In genomic region chr5:65592421-65592820, GRCm38 (mm10) we compare ENCODE assay signal across 23 mouse cellular contexts. TPM values are rescaled to one million over a fixed set of nuclear protein-coding genes. Genes with fewer than 3 reads are reported as not detected.
DNase-seq lines count a peak whose midpoint lies in the region; ATAC-seq and TF ChIP-seq lines count a peak whose summit lies in the region.
"Had no signal": no experiment of that assay in that cellular context is flagged by ENCODE, and none has a peak within 500 bp of the region (broad histone marks: within the 10 kb centered on the region; RNA-seq: fewer than 3 reads in every experiment).

No protein-coding gene starts in this region.

- no peak for ATAC-seq in heart, embryonic 12.5 days (ENCODE audit: insufficient number of reproducible peaks, low FRiP score)
- ATAC-seq in hindbrain, embryonic 12.5 days (ENCODE audit: low FRiP score): no peak
- ATAC-seq: activated CD4-positive, CD25-positive, alpha-beta regulatory T cell, adult 4 months; CD4-positive, CD25-positive, alpha-beta regulatory T cell, adult 4 months; Patski had no signal

- no peaks in the 10 kb centered on the region; the same call in 1 of the 2 replicates for H3K79me2 ChIP-seq in CH12.LX (replicated peaks; ENCODE audit: control insufficient read depth, extremely low read depth, insufficient read depth, poor library complexity, severe bottlenecking)
- no peaks in the 10 kb centered on the region for H3K79me2 ChIP-seq in MEL (ENCODE audit: control insufficient read depth, insufficient read depth, low read length, poor library complexity)

- no peak for TF ChIP-seq EP300 in CH12.LX (IDR thresholded peaks at IDR 0.05; ENCODE audit: low read length)
- peak in 1 of 2 experiments; percentile 39; a peak in 1 of 4 replicates for TF ChIP-seq EP300 in MEL (IDR thresholded peaks at IDR 0.05; ENCODE audit: low read depth in 1 of 2, low read length in 2 of 2)

- H3K27ac ChIP-seq in CH12.LX (ENCODE audit: insufficient read depth, low read depth): no peak overlapping the region
- no peak overlapping the region for H3K27ac ChIP-seq in ES-E14 (ENCODE audit: insufficient read depth, low read depth, low read length, poor library complexity, severe bottlenecking)
- H3K27ac ChIP-seq in MEL (ENCODE audit: control insufficient read depth, low read depth, low read length): no peak overlapping the region
- H3K27ac ChIP-seq in heart, embryonic 12.5 days (ENCODE audit: poor library complexity, severe bottlenecking): no peak overlapping the region
- H3K27ac ChIP-seq in hindbrain, embryonic 12.5 days: no peak overlapping the region

- H3K9ac ChIP-seq in CH12.LX (ENCODE audit: insufficient read depth, low read depth) (no peak overlapping the region), ES-E14 (ENCODE audit: insufficient read depth, low read depth, low read length, poor library complexity, severe bottlenecking) (no peak overlapping the region), MEL (ENCODE audit: control insufficient read depth, low read depth, low read length, poor library complexity, severe bottlenecking) (no peak overlapping the region)
- H3K9ac ChIP-seq in heart, embryonic 12.5 days: no peak overlapping the region
- H3K9ac ChIP-seq in hindbrain, embryonic 12.5 days: no peak overlapping the region

- H3K4me3 ChIP-seq in CH12.LX (replicated peaks in 1 of 3; ENCODE audit: low read depth in 2 of 3, low read length in 2 of 3, poor library complexity in 1 of 3) (no peak overlapping the region), ES-E14 (ENCODE audit: insufficient read depth in 1 of 2, low read depth in 1 of 2, low read length in 2 of 2, poor library complexity in 1 of 2, severe bottlenecking in 1 of 2) (no peak overlapping the region), MEL (ENCODE audit: control insufficient read depth in 1 of 2, insufficient read depth in 1 of 2, low read depth in 2 of 2, low read length in 2 of 2) (no peak overlapping the region)
- no peak overlapping the region for H3K4me3 ChIP-seq in heart, embryonic 12.5 days
- H3K4me3 ChIP-seq in hindbrain, embryonic 12.5 days: no peak overlapping the region

- dilution Hi-C loops in CH12.LX (cut with MboI; ENCODE audit: extremely low pct_ligation_motif_present, extremely low pct_unique_long_range_greater_than_20kb, low sequenced_read_pairs): no loop called here

- TF ChIP-seq POLR2A in CH12.LX (IDR thresholded peaks at IDR 0.05; ENCODE audit: low read depth, low read length): no peak
- TF ChIP-seq POLR2A in MEL (IDR thresholded peaks at IDR 0.05; ENCODE audit: control insufficient read depth in 1 of 2, insufficient read depth in 1 of 2, low read depth in 1 of 2, low read length in 2 of 2, poor library complexity in 1 of 2): no peak

- H3K4me2 ChIP-seq in CH12.LX (ENCODE audit: insufficient read depth, low read depth, poor library complexity, severe bottlenecking): no peak overlapping the region
- H3K4me2 ChIP-seq in heart, embryonic 12.5 days: no peak overlapping the region
- no peak overlapping the region for H3K4me2 ChIP-seq in hindbrain, embryonic 12.5 days (replicated peaks)

- intact Hi-C loops in heart, postnatal 36 days (cut with DNase I): no loop called here

- TF ChIP-seq RAD21 in CH12.LX (IDR thresholded peaks at IDR 0.05; ENCODE audit: low read depth, low read length) (no peak), MEL (IDR thresholded peaks at IDR 0.05; ENCODE audit: low read depth, low read length) (no peak)

- in situ Hi-C loops in CH12.LX (cut with MboI; ENCODE audit: low pct_ligation_motif_present, low pct_unique_long_range_greater_than_20kb, low sequenced_read_pairs): no loop called here
- in situ Hi-C loops in ES-E14 (cut with MboI; ENCODE audit: low sequenced_read_pairs in 2 of 2, unreplicated experiment in 2 of 2): no loop called here

- TF ChIP-seq CTCF in CH12.LX (conservative IDR thresholded peaks at IDR 0.05 in 1 of 2, IDR thresholded peaks at IDR 0.05 in 1 of 2; ENCODE audit: low read depth in 2 of 2, low read length in 2 of 2) (no peak), MEL (IDR thresholded peaks at IDR 0.05 in 2 of 3, conservative IDR thresholded peaks at IDR 0.05 in 1 of 3; ENCODE audit: control insufficient read depth in 1 of 3, insufficient read depth in 1 of 3, low read depth in 2 of 3, low read length in 3 of 3, poor library complexity in 1 of 3, severe bottlenecking in 1 of 3) (no peak)

- no peaks in the 10 kb centered on the region for H3K4me1 ChIP-seq in CH12.LX (ENCODE audit: control insufficient read depth in 1 of 2, insufficient read depth in 2 of 2)
- H3K4me1 ChIP-seq in ES-E14 (ENCODE audit: control insufficient read depth in 2 of 2, insufficient read depth in 2 of 2, low read length in 2 of 2, poor library complexity in 1 of 2): no peaks in the 10 kb centered on the region
- peaks cover 0 to 2% of the 10 kb centered on the region in 2 experiments; a peak in 2 of 4 replicates for H3K4me1 ChIP-seq in MEL (ENCODE audit: control insufficient read depth in 1 of 2, insufficient read depth in 2 of 2, low read length in 2 of 2)
- peaks cover 4% of the 10 kb centered on the region; the same call in 1 of the 2 replicates for H3K4me1 ChIP-seq in heart, embryonic 12.5 days (replicated peaks)
- H3K4me1 ChIP-seq in hindbrain, embryonic 12.5 days: no peaks in the 10 kb centered on the region

- WGBS in heart, embryonic 12.5 days: 86% methylated on average over 2 of the region's 2 CpGs
- WGBS in hindbrain, embryonic 12.5 days: 93% methylated on average over 2 of the region's 2 CpGs

- H3K9me3 ChIP-seq in CH12.LX (replicated peaks; ENCODE audit: low read length): no peaks in the 10 kb centered on the region
- H3K9me3 ChIP-seq in ES-E14 (ENCODE audit: control insufficient read depth, insufficient read depth, low read depth, low read length): no peaks in the 10 kb centered on the region
- no peaks in the 10 kb centered on the region for H3K9me3 ChIP-seq in MEL (replicated peaks; ENCODE audit: insufficient read depth, low read length)
- H3K9me3 ChIP-seq in heart, embryonic 12.5 days (replicated peaks): no peaks in the 10 kb centered on the region
- H3K9me3 ChIP-seq in hindbrain, embryonic 12.5 days (replicated peaks): no peaks in the 10 kb centered on the region
- H3K9me3 ChIP-seq: G1E had no signal

- peaks cover 18 to 76% of the 10 kb centered on the region in 2 experiments for H3K36me3 ChIP-seq in CH12.LX (replicated peaks in 1 of 2; ENCODE audit: control insufficient read depth in 1 of 2, insufficient read depth in 1 of 2, low read length in 1 of 2)
- H3K36me3 ChIP-seq in ES-E14 (ENCODE audit: control insufficient read depth, insufficient read depth, low read length, poor library complexity, severe bottlenecking): peaks cover 9% of the 10 kb centered on the region
- peaks cover 18 to 43% of the 10 kb centered on the region in 2 experiments for H3K36me3 ChIP-seq in MEL (ENCODE audit: control insufficient read depth in 1 of 2, insufficient read depth in 2 of 2, low read length in 2 of 2)
- peaks cover 31% of the 10 kb centered on the region for H3K36me3 ChIP-seq in heart, embryonic 12.5 days
- H3K36me3 ChIP-seq in hindbrain, embryonic 12.5 days: peaks cover 12% of the 10 kb centered on the region

- no peak for DNase-seq in CH12.LX (ENCODE audit: extremely low read depth)
- DNase-seq in ES-E14 (ENCODE audit: low read depth, low spot score): no peak
- DNase-seq in MEL (ENCODE audit: low read depth, low spot score): peak; percentile 57
- DNase-seq in heart, postnatal 36 days: no peak
- DNase-seq: adrenal gland, adult 2 months; adrenal gland, adult 8-10 months; adrenal gland, postnatal 10 days; adrenal gland, postnatal 14 days; adrenal gland, postnatal 25 days; adrenal gland, postnatal 36 days; B cell, adult 2 months; cerebellum, adult 11 months; cerebellum, adult 11-12 months; cerebellum, adult 18-20 months; cerebellum, adult 2 months; cerebellum, adult 8-10 months; cerebellum, adult 9-10 months had no signal

- no peaks in the 10 kb centered on the region for H3K27me3 ChIP-seq in CH12.LX (replicated peaks)
- H3K27me3 ChIP-seq in MEL (ENCODE audit: control insufficient read depth in 1 of 2, insufficient read depth in 2 of 2, low read length in 2 of 2): no peaks in the 10 kb centered on the region
- no peaks in the 10 kb centered on the region for H3K27me3 ChIP-seq in heart, embryonic 12.5 days (replicated peaks)
- no peaks in the 10 kb centered on the region for H3K27me3 ChIP-seq in hindbrain, embryonic 12.5 days
- H3K27me3 ChIP-seq: Patski had no signal

TF ChIP-seq in CH12.LX, 34 proteins besides CTCF, POLR2A, EP300 and RAD21:
- TF ChIP-seq MAFK (IDR thresholded peaks at IDR 0.05; ENCODE audit: insufficient replicate concordance, low read length) (peak; percentile 83), GABPA (IDR thresholded peaks at IDR 0.05; ENCODE audit: insufficient replicate concordance, low read depth, low read length) (no peak)

TF ChIP-seq in ES-E14, 5 proteins besides CTCF, POLR2A, EP300 and RAD21:
- peak; percentile 87 for TF ChIP-seq MAFK (IDR thresholded peaks at IDR 0.05; ENCODE audit: insufficient read depth, low read depth, low read length)
- no peak for TF ChIP-seq HCFC1 (IDR thresholded peaks at IDR 0.05; ENCODE audit: borderline replicate concordance, insufficient read depth, low read length)

TF ChIP-seq in MEL, 35 proteins besides CTCF, POLR2A, EP300 and RAD21 (continues in another document):
- TF ChIP-seq ELF1 (IDR thresholded peaks at IDR 0.05; ENCODE audit: low read depth, low read length) (no peak), RCOR1 (IDR thresholded peaks at IDR 0.05; ENCODE audit: low read depth, low read length) (0 out of 2 replicates have a peak, but pooled peaks have one; percentile 37)

RNA-seq across cellular contexts. Expression of gene Ube2k, which starts 55.4 kb away (rescaled TPM):
- total RNA-seq in CH12.LX (2012; rRNA removed) (56.7 and 58.8 TPM in 2 replicates), CH12.LX (2014; rRNA removed) (51.4 and 54.9 TPM in 2 replicates), ES-E14 (2012; rRNA removed) (77.1 and 101 TPM in 2 replicates), MEL (2012; rRNA removed) (52.9 and 65.5 TPM in 2 replicates)
- polyA plus RNA-seq in CH12.LX (2012; ENCODE audit: insufficient read length, low read depth) (293 and 310 TPM in 2 replicates), MEL (2012; ENCODE audit: insufficient read depth in 1 of 2, insufficient read length in 2 of 2, low read depth in 1 of 2, low replicate concordance in 2 of 2, missing spikeins in 1 of 2) (100 to 1,000 TPM in 1 of 2 experiments, not detected in 1; 231 TPM)
- 142 and 152 TPM in 2 replicates for polyA plus RNA-seq in heart, embryonic 12.5 days (2016; fragmentation: Nextera tagmentation; extraction: Ambion mirVana)
- polyA plus RNA-seq in hindbrain, embryonic 12.5 days (2016; fragmentation: Nextera tagmentation; extraction: Ambion mirVana): 192 and 193 TPM in 2 replicates
- total RNA-seq in heart, postnatal 36 days (2021): 10 to 100 TPM; 59.4 to 67.6 TPM

RNA-seq across cellular contexts. Expression of gene Smim14, which starts 55.4 kb away (rescaled TPM):
- 9.7 and 11.4 TPM in 2 replicates for total RNA-seq in CH12.LX (2012; rRNA removed)
- total RNA-seq in CH12.LX (2014; rRNA removed): 46.4 and 50.2 TPM in 2 replicates
- 19.3 and 19.7 TPM in 2 replicates for polyA plus RNA-seq in CH12.LX (2012; ENCODE audit: insufficient read length, low read depth)
- total RNA-seq in ES-E14 (2012; rRNA removed): 18.9 and 23.5 TPM in 2 replicates
- 17.9 and 18.8 TPM in 2 replicates for total RNA-seq in MEL (2012; rRNA removed)
- polyA plus RNA-seq in MEL (2012; ENCODE audit: insufficient read depth in 1 of 2, insufficient read length in 2 of 2, low read depth in 1 of 2, low replicate concordance in 2 of 2, missing spikeins in 1 of 2): 10 to 100 TPM in 1 of 2 experiments, not detected in 1; 29.8 TPM
- polyA plus RNA-seq in heart, embryonic 12.5 days (2016; fragmentation: Nextera tagmentation; extraction: Ambion mirVana): 124 and 138 TPM in 2 replicates
- 154 and 157 TPM in 2 replicates for polyA plus RNA-seq in hindbrain, embryonic 12.5 days (2016; fragmentation: Nextera tagmentation; extraction: Ambion mirVana)
- total RNA-seq in heart, postnatal 36 days (2021): 10 to 100 TPM; 88.8 to 95.0 TPM

Comparison
In these comparisons a context has a peak if more than half of its experiments do, and no peak if none do; other contexts are left out.
1. Of the 35 proteins assayed by ChIP-seq in both MEL and CH12.LX: peak only in MEL: RCOR1; only in CH12.LX: none; in both: MAFK; in neither: 32; mixed calls (peak in some experiments, not most) for 1.